ENCODE assay signal across 15 mouse cellular contexts in the genomic region with DNA sequence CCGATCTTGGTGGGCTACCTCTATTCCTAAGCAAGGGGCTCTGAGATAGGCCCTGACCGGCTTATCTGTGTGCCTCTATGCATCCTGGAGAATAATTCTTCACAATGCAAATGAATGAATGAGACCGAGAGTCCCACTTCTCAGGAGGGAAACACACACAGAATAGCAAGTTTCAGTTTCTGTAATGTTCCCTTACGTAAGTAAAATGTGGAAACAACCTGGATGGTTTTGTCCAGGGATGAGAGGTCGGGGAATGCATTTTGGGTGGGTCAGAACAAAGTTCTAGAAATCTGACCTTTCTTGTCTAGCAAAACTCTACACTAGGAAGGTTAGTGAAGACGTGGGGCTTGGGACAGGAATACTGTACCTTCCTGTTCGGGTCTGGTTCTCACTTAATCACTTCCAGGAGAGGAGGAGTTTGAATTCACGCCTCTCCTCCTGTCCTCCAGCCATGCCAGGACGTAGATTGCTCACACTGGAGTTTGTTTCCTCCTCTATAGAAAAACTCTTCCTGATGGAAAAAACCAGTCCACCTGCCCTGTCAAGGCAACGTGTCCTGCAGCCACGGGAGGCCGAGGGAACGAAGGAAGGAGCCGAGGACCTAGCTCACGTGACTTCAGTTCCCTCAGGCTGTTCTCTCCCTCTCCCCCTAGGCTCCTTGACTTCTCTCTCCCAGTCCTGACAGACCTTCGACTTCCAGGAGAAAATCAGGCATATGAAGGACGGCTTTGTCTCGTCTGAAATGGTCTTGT. TPM values are rescaled to one million over a fixed set of nuclear protein-coding genes. Genes with fewer than 3 reads are reported as not detected.
DNase-seq lines count a peak whose midpoint lies in the region; ATAC-seq and TF ChIP-seq lines count a peak whose summit lies in the region.
"Had no signal": no experiment of that assay in that cellular context is flagged by ENCODE, and none has a peak within 500 bp of the region (broad histone marks: within the 10 kb centered on the region; RNA-seq: fewer than 3 reads in every experiment).

No protein-coding gene starts in this region.

- H3K9ac ChIP-seq in liver, adult 2 months (ENCODE audit: low read depth, low read length) = no peak overlapping the region
- no peak overlapping the region for H3K9ac ChIP-seq in liver, embryonic 12.5 days
- no peak overlapping the region for H3K9ac ChIP-seq in forebrain, embryonic 14.5 days (ENCODE audit: low read length)
- H3K9ac ChIP-seq: liver, embryonic 15.5 days; stomach, embryonic 15.5 days had no signal

- TF ChIP-seq POLR2A in liver, adult 2 months (IDR thresholded peaks at IDR 0.05; ENCODE audit: extremely low read depth, insufficient read depth, low read length) = no peak

- peaks cover 8% of the 10 kb centered on the region; the same call in 1 of the 2 replicates for H3K79me2 ChIP-seq in liver, adult 2 months (ENCODE audit: control insufficient read depth, insufficient read depth, low read length)

- peak; percentile 95 for DNase-seq in heart, adult 11 months
- no peak for DNase-seq in heart, postnatal 4 days
- peak; percentile 73 for DNase-seq in liver, adult 2 months (ENCODE audit: extremely low read depth, low read depth, low spot score)
- DNase-seq in adipocyte (ENCODE audit: low spot score) = peak; percentile 14
- DNase-seq in kidney, postnatal 14 days = peak; percentile 50
- no peak for DNase-seq in forebrain, embryonic 14.5 days (ENCODE audit: low spot score)
- DNase-seq in frontal cortex, postnatal 25 days (ENCODE audit: low spot score in 2 of 2) = no peak
- DNase-seq: B cell, adult 2 months; cerebellum, adult 9-10 months; embryo, embryonic 11 days; gastrocnemius, postnatal 10 days had no signal

- no peak for TF ChIP-seq CTCF in liver, adult 2 months (IDR thresholded peaks at IDR 0.05; ENCODE audit: low read depth, low read length)

- no peak overlapping the region for H3K4me3 ChIP-seq in liver, adult 2 months (ENCODE audit: insufficient read depth, low read depth, low read length)
- H3K4me3 ChIP-seq in liver, embryonic 12.5 days = no peak overlapping the region
- no peak overlapping the region for H3K4me3 ChIP-seq in forebrain, embryonic 14.5 days (ENCODE audit: low read depth, low read length)
- H3K4me3 ChIP-seq: left cerebral cortex, adult 2 months; liver, embryonic 15.5 days; stomach, embryonic 15.5 days had no signal

- H3K36me3 ChIP-seq in liver, adult 2 months (ENCODE audit: control insufficient read depth, insufficient read depth, low read length) = peaks cover 35% of the 10 kb centered on the region
- H3K36me3 ChIP-seq in liver, embryonic 12.5 days = peaks cover 30% of the 10 kb centered on the region
- peaks cover 32% of the 10 kb centered on the region for H3K36me3 ChIP-seq in forebrain, embryonic 14.5 days (ENCODE audit: control insufficient read depth, insufficient read depth, low read length)

- H3K4me1 ChIP-seq in liver, adult 2 months (ENCODE audit: control insufficient read depth, insufficient read depth, low read length) = peaks cover 28% of the 10 kb centered on the region
- H3K4me1 ChIP-seq in liver, embryonic 12.5 days = peaks cover 28% of the 10 kb centered on the region
- peaks cover 6% of the 10 kb centered on the region; the same call in 1 of the 2 replicates for H3K4me1 ChIP-seq in forebrain, embryonic 14.5 days (ENCODE audit: control insufficient read depth, insufficient read depth, low read length)

- H3K9me3 ChIP-seq in liver, embryonic 12.5 days (replicated peaks) = no peaks in the 10 kb centered on the region
- H3K9me3 ChIP-seq in forebrain, embryonic 14.5 days (replicated peaks; ENCODE audit: control insufficient read depth, low read length) = no peaks in the 10 kb centered on the region
- H3K9me3 ChIP-seq: liver, embryonic 15.5 days; stomach, embryonic 15.5 days had no signal

- no peak overlapping the region for H3K4me2 ChIP-seq in liver, embryonic 12.5 days
- no peak overlapping the region for H3K4me2 ChIP-seq in forebrain, embryonic 14.5 days (ENCODE audit: low read length)
- H3K4me2 ChIP-seq: liver, embryonic 15.5 days; stomach, embryonic 15.5 days had no signal

- H3K27ac ChIP-seq in liver, adult 2 months (replicated peaks; ENCODE audit: insufficient read depth, low read depth, low read length) = peak overlapping the region; percentile 48
- no peak overlapping the region for H3K27ac ChIP-seq in liver, embryonic 12.5 days
- H3K27ac ChIP-seq in forebrain, embryonic 14.5 days (ENCODE audit: low read depth, low read length) = no peak overlapping the region
- H3K27ac ChIP-seq: left cerebral cortex, adult 2 months; stomach, embryonic 15.5 days had no signal

- no peak for ATAC-seq in liver, embryonic 12.5 days
- no peak for ATAC-seq in forebrain, embryonic 14.5 days

- WGBS in liver, adult 2 months = 57% methylated on average over 18 of the region's 18 CpGs
- 55% methylated on average over 18 of the region's 18 CpGs for WGBS in liver, embryonic 12.5 days (ENCODE audit: insufficient replicate concordance)
- WGBS in forebrain, embryonic 14.5 days = 81% methylated on average over 18 of the region's 18 CpGs

- no peaks in the 10 kb centered on the region for H3K27me3 ChIP-seq in liver, adult 2 months (ENCODE audit: control insufficient read depth, insufficient read depth, low read length)
- 0 out of 2 replicates have a peak, but pooled peaks cover 6% of the 10 kb centered on the region for H3K27me3 ChIP-seq in liver, embryonic 12.5 days (replicated peaks)
- H3K27me3 ChIP-seq in forebrain, embryonic 14.5 days (replicated peaks; ENCODE audit: control insufficient read depth, insufficient read depth, low read length) = no peaks in the 10 kb centered on the region
- H3K27me3 ChIP-seq: stomach, embryonic 15.5 days had no signal

RNA-seq across cellular contexts. Expression of gene Nfkbia, which starts 5.3 kb away (rescaled TPM):
- total RNA-seq in heart, postnatal 4 days (2021) = 10 to 100 TPM; 31.4 to 34.2 TPM
- 85.6 and 110 TPM in 2 replicates for total RNA-seq in liver, adult 2 months (2014; rRNA removed)
- polyA plus RNA-seq in liver, adult 2 months (2012; rRNA removed) = 75.3 and 76.4 TPM in 2 replicates
- 14.5 and 15.7 TPM in 2 replicates for polyA plus RNA-seq in liver, embryonic 12.5 days (2016; fragmentation: Nextera tagmentation; extraction: Ambion mirVana)
- 40.0 and 49.7 TPM in 2 replicates for polyA plus RNA-seq in forebrain, embryonic 14.5 days (2014; fragmentation: Nextera tagmentation; extraction: Ambion mirVana)

Comparison
In these comparisons a context has a peak if more than half of its experiments do, and no peak if none do; other contexts are left out.
1. DNase-seq: peak in heart, adult 11 months (single experiment), liver, adult 2 months (single experiment), adipocyte (single experiment) and kidney, postnatal 14 days (single experiment); none in heart, postnatal 4 days (single experiment), forebrain, embryonic 14.5 days (single experiment) and frontal cortex, postnatal 25 days (0 of 2).